Mouse (Mus musculus): Measurements from ENCODE around the gene Wdfy2.

Wdfy2 gene

DNA sequence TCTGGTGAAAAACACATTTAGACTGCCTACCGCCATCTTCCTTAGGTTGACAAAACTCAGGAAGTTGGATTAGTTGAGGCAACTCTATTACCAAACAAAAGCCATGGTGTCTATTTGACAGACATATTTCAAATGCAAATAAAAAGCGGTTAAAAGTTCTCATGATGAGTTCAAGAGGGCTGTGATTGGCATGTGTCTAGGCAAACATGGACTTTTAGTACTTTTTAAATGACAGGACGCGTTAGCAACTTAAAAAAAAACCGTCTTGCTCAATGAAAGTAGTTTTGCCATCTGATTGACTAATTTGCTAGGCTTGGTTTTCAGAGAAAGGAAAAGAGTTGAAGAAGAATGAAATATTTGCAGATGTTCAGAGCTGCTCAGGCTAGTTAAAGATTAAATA, 83.9 kb downstream of the Wdfy2 start:
- DNase-seq (ENCODE audit: inconsistent age in 2 of 2, low spot score in 1 of 2), result no peak

DNA sequence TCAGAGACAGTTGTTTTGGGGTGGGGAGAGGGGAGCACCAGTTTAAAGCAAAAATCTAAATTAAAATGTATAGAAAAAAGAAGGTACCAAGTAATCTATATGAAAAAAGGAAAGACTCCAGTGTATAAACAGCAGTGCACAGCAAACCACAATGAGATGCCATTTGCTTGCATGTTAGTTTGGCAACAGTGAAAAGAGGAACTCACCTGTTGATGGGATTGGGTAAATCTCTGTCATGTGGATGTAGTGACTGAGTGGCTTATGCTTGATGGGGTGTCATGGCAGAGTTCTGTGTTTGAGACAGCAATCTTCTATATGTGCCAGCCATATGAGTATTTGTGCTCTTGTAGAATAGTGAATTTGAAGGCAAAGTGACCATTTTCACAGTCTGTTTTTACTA, 85.2 kb downstream of the Wdfy2 start:
- no peak for DNase-seq (ENCODE audit: inconsistent age in 2 of 2, low spot score in 1 of 2)

DNA sequence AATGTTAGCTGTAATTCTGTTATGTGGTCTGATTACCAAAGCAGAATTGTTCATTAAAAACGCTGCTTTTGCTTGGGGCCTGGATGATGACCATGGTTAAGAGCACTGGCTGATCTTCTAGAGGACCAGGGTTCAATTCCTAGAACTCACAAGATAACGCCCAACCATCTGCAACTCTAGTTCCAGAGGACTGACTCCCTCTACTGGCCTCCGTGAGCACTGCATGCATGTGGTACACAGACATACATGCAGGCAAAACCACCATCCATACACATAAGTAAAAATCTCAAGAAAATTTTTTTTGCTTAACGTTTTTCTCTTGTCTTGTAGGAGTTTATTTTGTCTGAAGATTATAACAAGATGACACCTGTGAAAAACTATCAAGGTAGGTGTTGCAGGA, 87.3 kb downstream of the Wdfy2 start:
- DNase-seq (ENCODE audit: inconsistent age in 2 of 2, low spot score in 1 of 2), result peak in 1 of 2 experiments; percentile 40

DNA sequence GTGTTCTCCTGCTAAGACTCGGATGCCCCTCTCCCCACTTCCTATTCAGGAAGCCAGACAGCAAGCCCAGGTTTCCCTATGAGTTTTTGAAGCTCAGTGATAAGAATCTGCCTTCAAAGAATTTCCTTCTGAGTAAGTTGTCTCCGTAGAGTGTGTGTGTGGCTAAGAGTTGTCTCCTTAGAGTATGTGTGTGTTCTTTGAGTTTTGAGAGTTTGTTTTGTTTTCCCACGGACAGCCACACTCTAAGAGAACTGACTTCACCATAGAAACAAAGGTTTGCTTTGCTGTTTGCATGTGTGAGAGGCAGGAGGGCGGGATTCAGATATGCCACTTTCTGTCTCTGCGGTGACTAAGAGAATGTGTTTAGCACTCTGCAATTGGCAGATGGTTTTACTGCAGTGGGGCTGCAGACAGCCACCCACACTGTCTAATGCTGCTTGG, 90.6 kb downstream of the Wdfy2 start:
- no peak for DNase-seq (ENCODE audit: inconsistent age in 2 of 2, low spot score in 1 of 2)

DNA sequence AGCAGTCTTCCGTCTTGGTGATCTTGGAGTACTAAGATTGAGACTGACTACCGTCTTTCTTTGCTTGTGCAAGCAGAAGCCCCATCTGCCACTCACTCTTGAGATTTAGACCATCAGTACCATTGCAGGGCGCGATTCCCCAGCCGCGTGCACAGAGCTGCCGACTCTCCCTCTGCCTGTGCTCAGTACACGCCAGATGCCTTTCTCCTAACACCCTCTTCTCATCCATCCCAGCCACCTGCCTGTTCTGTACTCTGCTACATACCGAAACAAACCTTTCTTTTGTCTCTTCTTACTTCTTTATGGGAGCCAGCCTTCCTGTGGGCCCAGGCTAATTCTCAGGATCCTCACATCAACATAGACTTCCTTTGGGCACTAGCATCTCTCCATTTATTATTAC, 97.9 kb downstream of the Wdfy2 start:
- DNase-seq (ENCODE audit: inconsistent age in 2 of 2, low spot score in 1 of 2), result no peak

DNA sequence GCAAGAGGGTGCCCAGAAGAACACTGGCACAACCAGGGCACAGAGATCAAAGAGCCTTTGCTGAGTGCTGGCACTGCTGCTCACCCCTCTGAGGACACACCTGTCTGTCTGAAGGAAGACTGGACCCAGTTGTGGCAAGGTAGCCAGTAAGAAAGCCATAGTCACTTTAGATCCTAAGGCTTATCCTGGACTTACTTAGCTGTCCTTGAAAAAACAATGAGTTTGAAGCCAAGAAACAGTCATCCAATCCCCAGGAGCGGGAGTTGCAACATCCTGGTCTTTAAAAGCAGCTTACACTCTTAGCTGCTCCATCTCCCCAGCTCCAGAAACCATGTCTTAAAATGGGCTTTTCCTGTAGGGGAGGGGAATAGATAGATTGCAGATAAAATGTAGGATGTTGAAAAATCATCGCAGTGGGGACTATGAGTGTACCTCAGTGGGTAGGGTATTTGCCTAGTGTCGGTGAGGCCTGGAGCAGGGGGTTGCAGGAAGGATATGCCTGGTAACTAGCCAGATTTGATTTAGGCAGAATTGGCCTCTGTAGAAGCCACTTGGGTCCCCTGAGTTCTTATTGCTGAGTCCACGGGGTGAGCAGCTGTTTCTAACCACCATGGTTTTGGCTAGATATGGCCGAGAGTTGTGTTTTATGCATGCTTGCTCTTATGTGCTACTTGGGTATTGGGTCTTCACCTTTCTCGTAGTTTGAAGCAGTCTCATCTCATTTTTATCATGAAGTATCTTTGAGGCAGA, 99.3 kb downstream of the Wdfy2 start:
- peak; percentile 28 to 74 for DNase-seq (ENCODE audit: inconsistent age in 2 of 2, low spot score in 1 of 2)

DNA sequence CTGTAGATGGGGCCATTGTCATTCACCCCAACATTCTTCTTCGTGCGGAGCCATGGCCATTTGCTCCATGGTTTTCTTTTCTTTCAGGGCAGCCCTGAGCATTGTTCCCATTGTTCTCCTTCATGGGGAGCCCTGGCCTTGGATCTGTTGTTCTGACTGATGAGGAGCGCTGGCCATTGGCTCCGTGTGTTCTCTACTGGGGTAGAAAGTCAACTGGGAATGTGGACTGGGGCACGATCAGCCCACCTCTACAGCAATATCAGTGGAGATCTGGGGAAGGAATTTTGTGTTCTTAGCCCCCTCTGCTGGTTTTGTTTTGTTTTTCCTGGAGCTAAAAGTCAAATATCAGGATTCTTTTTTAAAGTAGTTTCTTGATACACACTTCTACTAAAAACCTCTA, 100.2 kb downstream of the Wdfy2 start:
- DNase-seq (ENCODE audit: inconsistent age in 2 of 2, low spot score in 1 of 2), result peak; percentile 50 to 78

DNA sequence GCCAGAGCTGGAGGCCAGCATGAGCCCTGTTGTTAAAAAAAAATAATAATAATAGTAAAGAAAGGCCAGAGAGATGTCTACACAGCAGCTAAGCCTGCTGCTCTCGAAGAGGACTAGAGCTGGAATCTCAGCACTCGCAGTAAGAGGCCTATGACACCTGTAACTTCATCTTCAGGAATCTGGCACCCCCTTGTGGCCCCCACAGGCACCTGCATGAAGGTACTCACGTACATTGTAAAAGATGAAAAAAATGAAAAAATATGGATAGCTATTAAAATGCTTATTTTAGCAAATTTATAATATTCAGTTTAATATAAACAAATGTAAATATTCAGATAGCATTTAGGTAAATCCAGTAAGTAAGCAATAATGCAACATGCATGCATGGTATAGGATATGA, 102.0 kb downstream of the Wdfy2 start:
- no peak for DNase-seq (ENCODE audit: inconsistent age in 2 of 2, low spot score in 1 of 2)

DNA sequence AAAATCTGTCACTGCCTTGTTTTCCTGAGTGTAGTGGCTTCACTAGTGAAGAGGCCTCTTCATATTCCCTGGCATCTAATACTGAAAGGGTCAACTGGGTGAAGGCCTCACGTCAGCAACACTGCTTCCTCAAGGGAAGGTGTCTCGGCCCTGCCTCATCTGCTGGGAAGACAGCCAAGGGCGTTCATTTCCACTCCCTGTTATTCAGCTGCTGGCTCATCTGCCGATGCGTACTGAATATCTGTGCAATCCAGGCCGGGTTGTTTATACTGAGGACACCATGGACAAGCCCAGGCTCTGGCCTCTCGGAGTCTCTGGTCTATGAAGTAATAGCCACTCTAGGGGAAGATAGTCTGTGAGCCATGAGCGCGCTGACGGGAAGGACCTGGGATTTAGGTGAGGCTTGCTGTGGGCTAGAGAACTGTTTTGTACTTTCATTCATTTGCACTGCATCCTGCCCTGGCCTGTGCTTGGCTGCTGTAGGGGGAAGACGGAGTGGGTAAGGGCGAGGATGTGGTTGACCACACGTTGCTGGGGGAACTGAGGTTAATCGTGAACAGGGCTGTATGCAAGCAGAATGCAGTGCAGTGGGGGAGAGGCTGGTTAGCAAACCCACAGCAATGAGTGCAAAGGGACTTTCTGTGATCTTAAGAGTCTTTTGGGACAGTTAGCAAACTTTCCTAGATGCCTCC, 103.1 kb downstream of the Wdfy2 start:
- peak; percentile 86 to 94 for DNase-seq (ENCODE audit: inconsistent age in 2 of 2, low spot score in 1 of 2)

DNA sequence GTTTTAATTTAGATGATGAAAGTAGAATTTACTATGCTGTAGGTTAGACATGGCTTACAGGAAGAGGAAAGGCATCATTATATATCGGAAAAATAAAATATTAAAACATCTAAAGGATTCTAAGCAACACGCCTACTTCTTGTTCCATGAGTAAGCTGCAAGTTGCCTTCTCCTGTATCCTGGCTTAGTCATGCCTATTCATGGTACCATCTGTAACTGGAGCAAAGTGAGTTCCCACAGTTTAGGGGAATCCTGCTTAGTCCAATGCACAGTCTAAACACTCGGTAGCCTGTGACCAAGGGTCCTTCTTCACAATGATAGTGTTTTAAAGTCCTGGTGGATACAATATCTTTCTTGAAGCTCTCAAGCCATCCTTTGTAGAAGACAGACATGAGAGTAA, 109.3 kb downstream of the Wdfy2 start:
- no peak for DNase-seq (ENCODE audit: inconsistent age in 2 of 2, low spot score in 1 of 2)

DNA sequence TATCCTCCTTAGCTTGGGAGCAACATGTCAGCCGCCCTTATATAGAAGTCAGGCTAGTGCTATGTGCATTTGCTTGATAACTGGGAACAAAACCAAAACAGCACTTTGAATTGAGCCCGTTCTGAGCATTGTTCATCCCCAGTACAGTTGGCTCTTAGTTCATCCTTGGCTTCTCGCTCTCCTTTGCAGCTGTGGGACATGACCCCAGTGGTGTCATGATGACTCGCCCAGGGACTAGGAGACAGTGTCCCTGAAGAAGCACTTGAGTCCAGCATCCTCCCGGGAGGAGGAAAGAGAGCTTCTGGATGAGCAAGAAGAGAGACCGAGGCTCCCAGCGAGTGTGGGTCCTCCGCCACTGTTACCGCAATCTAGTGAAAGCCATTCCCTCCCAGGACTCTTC, 118.6 kb downstream of the Wdfy2 start:
- DNase-seq (ENCODE audit: inconsistent age in 2 of 2, low spot score in 1 of 2), result no peak

DNA sequence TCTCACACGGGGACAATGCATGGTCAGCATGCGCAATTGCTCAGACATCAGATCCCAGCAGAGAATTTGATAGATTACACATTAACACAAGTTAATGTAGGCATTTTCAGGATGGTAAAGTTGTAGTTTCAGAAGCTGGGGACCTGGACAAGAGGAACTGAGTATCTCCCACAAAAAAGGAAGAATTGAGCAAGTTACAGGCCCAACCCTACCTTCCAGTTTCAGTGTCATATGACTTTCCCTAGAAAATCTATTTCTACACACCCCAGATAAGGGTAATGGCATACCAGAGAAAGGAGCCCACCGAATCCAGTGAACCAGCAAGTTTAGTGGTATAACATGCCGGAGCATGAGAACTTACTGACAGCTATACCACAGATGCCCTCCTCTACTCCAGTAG, 126.2 kb downstream of the Wdfy2 start:
- no peak for DNase-seq (ENCODE audit: inconsistent age in 2 of 2, low spot score in 1 of 2)

DNA sequence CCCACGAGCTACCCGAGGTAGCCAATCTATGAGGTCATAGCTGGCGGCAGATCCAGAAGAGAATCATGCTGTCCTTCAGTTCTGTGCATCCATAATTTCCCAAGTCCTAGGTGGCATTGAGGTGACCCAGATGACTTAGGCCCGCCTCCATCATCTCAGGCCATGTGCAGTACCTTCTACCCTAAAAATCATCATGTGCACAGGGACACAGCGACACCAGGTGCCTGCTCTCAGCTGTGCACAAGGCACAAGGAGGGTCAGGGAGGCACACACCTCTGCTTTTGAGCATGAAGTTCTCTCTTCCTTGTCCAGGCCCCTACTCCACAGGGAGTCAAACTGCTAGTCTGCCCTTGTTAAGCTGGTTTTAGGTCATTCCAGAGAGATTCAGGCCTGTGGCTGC, 127.9 kb downstream of the Wdfy2 start:
- DNase-seq (ENCODE audit: inconsistent age in 2 of 2, low spot score in 1 of 2), result peak in 1 of 2 experiments; percentile 42

DNA sequence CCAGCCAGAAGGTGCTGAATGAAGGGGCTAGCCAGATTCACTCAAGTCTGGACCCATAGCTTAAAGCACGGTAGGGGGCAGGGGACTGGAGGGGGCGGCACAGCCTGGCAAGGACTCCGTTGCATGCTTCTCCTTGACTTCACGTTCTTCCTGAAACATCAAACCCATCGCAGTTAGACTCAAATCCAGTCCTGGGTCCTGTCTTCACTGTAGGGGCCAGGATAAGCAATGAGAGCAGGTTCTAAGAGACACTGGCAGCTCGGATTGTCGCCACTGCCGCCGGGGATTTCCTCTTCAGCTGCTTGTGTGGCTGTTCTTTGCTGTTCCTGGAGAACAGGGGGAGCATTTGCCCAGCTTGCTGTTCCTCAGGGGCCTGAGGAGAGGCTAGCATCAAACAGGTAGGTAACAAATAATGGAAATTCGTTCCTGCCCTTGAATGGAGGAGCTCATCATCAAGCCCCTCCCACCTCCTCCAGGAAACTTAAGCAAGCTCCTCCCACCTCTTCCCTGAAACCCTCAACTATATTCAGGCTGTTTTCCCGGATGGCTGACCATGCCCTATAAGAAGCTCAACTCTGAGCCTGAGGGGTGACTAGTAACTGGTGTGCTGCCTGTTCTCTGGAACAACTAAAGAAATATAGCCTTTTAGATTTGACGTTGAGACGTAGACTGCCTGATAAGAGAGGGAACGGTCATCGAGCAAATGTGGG, 128.5 kb downstream of the Wdfy2 start:
- DNase-seq (ENCODE audit: inconsistent age in 2 of 2, low spot score in 1 of 2), result peak; percentile 15 to 62

DNA sequence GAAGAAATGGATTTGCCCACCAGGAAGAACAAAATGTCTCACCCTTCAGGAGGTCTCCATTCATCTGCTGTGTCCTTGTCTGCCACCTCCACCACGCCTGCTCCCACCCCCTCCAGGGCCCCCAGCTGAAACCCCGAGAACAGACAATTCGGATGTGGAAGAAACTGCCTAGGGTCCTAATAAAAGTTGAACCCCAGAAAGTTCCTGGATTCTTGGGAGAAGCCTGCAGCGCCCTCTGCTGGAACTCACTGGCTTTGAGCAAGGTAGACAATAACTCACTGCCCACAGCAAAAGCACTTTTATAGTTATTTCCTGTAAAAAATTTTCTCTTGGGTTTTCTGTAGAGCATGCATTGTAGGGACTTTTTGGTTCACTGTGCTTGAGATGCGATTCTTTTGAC, 137.6 kb downstream of the Wdfy2 start:
- peak; percentile 65 to 88 for DNase-seq (ENCODE audit: inconsistent age in 2 of 2, low spot score in 1 of 2)

DNA sequence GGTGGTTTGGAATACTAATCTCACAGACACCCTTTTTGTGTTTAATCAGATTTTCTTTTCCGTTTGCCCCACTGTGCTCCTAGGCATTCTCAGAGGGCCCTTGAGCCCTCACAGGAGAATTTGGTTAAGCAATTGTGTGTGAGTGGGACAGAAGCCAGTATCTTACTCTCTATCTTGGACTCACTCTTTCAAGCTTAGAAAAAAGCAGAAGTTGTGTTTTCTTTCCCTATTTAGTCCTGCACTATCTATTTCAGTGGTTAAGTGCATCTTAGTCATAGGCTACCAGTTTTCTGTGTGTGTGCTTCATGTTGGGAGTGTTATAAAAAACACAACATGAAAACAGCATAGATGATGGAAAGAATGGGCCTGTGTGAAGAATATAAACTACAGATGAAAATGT, 142.3 kb downstream of the Wdfy2 start:
- DNase-seq (ENCODE audit: inconsistent age in 2 of 2, low spot score in 1 of 2), result no peak

DNA sequence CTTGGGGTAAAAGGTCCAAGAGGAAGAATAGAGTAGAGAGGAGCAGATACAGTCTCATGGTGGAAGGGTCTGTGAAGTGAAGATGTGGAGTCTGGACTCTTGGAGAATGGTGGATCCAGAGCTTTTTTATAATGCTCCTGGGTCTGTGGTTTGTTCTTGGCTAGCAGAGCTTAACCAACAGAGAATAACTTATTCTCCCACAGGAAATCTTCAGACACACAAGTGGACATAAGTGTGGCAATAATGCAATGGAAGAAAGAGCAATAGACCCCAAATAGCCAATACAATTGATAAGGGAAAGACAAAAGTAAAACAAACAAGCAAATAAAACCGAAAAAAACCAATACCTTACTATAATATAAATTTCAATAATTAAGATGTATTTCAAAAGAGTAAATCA, 146.9 kb downstream of the Wdfy2 start, which contains the start of gene Defb48:
TSS of gene Defb48 (minus strand) at position 101 of the 400 bp plus-strand sequence.
- no peak for DNase-seq (ENCODE audit: inconsistent age in 2 of 2, low spot score in 1 of 2)

DNA sequence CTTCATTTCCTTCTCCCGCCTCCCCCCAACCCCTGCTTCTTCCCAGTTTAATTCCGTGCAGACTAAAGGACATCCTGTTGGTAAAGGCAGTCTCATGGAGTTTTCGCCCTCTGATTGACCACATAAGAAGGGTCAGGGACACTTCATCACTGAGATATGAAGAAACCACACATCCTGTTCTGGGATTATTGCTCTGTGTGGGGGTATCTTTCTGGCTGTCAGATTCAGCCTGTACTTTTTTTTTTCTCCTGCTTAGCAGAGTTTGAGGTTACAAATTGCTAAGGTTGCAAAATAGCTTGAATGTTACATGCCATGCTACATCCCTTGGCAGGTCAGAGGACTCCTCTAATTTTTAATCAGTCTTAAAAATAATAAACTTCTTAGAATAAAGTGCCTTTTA, 153.8 kb downstream of the Wdfy2 start:
- no peak for DNase-seq (ENCODE audit: inconsistent age in 2 of 2, low spot score in 1 of 2)

DNA sequence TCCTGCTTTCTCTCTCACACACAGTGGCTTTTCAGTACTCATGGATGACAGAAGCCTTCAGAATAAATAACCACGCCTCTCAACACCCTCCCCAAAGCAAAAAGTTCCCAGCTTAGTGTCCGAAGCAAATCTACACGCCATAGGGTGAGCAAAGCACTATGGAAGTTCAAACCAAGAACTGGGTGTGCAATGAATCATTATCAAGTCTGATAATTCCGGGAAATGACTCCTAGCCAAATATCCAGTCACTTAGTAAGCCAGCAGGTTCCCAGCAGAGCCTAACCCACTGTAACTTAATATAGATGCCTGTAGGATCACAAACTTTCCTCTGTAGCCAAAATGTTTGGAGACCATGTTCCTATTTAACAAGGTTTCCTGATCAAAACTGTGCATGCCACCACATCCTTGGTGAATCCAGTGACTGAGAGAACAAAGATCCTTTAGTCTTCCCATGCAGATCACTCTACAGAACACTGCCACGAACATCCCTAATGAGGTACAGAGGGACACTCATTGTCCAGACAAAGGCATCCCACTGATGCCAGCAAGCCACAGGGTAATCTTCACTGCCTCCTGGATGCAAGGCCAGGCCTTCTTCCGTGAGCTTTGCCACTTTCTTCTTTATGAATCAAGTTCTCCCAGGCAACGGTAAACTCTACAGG, 154.5 kb downstream of the Wdfy2 start:
- no peak for DNase-seq (ENCODE audit: inconsistent age in 2 of 2, low spot score in 1 of 2)

DNA sequence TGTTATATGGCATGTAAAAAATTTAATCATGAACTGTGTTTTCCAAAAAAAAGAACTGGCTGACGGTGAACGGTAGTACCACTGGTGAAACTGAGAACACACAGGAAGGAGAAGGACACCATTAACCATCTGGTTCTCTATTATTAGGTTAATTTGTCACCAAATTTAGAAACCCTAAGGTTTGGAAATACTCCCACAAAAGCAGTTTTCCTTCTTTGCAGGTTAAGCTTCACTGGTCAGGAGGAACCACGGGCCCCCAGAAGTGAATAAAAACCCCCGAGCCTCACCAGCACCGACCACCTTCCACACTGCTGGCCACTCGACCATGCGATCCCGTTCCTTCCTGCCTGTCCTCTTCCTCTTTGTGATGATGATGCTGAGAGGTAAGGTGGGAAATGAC, 160.3 kb downstream of the Wdfy2 start, which contains the start of gene Defb47:
TSS of gene Defb47 (plus strand) at position 301 of the 400 bp plus-strand sequence.
- DNase-seq (ENCODE audit: inconsistent age in 2 of 2, low spot score in 1 of 2), result no peak

DNA sequence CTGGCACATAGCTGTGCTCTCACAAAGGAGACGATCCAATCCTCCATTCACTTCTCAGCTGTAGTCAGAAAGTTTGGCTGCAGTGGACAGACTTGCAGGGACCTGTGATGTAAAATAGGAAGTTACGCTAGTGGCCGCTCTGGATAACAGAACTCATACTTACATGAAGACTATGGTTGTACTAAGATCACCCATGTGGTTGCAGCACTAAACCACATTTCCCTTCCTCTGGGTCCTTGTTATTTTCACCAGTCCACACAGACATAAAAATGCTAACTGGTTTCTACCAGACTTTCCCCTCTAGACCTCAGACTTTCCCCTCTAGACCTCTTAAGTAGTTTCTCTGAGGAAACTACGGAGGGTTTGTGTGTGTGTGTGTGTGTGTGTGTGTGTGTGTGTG, 161.5 kb downstream of the Wdfy2 start:
- DNase-seq (ENCODE audit: inconsistent age in 2 of 2, low spot score in 1 of 2), result no peak
